Mouse (Mus musculus) 3T3-L1 (cell line): ENCODE results near the gene Gm28490.
"Not testable (repeated sequence)": the region's sequence is repeated elsewhere in the genome, so short reads cannot be mapped to it uniquely, and the experiment has no call there.

Source experiments
- DNase-seq: peaks from one replicate; pipeline ENCODE4 v3.0.0-alpha.2; 2015; ENCODE audit warnings: low read depth, low spot score

Gene Gm28490

DNA sequence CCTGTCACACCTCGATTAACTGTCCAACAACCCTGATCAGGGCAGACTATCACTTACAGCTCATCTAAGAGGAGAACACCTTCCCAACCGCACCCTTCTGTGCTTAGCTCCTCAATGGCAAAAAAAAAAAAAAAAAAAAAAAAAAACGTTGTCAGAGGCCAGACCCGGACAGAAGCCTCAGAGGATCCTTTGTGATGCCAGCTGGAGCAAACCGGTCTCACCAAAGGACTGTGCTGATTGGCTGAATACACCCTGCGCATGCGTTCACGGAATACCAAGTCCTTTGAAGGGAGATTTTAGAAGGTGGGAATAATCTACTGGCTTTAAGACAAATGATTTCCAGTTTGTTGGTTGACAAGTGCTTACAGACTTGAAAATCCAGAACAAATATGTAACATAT, at the start of gene Gm28490:
TSS of gene Gm28490 (minus strand) at position 101 of the 400 bp plus-strand sequence.
- not testable (repeated sequence) for DNase-seq
